Mouse (Mus musculus) cerebellum, adult 18-20 months (tissue): Measurements from ENCODE around the gene Ano8.

Experiments
- DNase-seq, 2 experiments: peaks; one replicate each; pipeline ENCODE4 v3.0.0; 2021

The Ano8 gene

DNA sequence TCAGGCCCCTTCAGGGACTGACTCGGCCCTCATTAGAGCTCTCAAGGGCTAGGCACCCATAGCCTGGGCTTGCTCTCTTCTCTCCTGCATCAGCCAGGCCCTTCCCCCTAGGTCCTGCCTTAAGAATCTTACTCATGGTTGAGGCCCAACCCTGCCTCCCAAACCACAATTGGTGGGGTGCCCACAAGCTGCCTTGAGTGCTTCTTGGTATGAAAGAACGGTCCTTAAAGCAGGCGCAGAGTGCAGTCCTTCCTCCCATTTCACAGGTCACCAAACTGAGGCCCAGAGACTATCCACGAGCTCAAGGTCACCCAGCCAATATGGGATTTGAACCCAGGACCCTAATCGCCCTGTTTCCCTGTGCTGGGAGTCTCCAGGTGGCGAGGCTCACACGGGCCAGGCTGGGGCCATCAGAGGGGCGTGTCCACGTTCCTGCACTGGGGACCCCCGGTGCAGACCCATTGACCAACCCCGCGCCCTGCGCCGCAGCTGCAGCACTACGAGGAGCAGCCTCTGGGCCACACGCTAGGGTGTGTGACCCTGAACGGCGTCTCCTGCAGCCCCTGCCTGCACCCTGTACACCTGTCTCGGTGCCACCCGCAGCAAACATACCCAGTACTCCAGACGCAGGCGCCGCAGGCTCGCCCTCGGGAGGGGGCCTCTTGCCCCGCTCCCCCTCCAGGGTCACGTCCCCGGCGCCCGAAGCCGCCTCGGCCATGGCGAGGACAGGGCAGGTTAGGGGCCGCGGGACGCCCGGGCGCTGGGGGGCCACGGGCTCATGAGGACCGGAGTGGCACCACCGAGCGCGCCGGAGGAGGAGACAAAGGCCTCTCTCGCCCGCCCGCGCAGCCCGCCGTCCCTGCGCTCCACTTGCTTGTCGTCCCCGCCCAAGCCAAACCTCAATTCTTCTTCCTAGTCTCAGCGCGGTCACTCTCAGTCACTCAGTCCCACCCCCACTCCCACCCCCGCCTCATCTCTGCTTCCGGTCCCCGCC is at the start of gene Ano8:
Gene Ano8 (minus strand): TSS at position 822 of the 994 bp plus-strand sequence.
- DNase-seq, result peak; percentile 90 to 92

DNA sequence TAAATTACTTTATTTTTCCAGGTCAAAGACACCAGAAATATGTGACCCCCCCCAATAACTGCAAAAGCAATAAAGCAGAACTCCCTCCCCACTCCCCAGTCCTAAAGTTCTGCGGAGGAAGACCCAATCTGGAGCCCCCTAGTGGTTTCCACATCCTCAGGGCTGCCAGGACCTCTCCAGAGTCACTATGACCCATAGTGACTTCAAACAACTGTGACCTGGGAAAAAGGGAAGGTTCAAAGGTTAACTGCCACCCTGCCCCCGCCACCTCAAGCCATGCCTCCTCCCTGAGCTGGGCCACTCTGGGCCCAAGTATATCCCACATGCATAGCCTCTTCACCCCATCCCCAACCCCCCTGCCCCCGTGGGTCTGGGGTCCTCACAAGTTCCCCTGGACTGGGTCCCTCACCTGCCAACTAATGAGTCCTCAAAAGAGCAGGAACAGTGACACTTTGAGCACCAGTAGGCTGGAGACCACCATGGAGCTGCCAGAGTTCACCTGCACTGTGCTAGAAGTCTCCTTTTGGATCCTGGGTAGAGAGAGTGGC is 48.6 kb upstream of the Ano8 start:
- no peak for DNase-seq

DNA sequence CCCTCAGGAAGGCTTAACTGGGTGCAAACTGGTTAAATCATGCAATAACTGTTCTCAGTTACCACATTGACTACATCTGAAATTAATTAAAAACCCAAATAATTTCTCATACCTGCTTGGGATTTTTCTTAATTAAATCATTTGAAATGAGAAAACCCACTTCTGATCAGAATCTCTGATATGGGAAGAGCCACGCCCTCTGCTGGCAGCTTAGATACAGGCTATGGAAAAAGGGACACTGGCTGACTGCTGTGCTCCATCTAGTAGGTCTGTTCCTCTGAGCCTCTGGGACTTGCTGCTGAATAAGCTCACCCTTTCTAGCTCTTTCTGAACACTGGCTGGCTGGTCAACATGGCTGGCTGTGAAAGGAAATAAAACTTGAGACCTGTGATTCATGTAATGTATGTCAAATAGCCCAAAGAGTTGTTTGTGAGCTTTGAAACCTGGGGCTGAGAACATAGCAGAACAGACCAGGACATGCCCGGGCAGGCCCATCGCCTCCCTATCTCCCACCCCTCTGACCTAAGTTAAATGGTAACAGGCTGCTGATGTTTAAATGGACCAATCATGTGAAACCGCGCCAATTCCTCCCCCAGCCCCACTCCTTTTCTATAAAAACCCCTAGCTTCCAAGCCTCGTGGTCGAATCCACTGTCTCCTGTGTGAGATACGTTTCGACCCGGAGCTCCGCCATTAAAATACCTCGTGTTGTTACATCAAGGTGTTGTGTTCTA is 45.1 kb upstream of the Ano8 start:
- DNase-seq, result peak; percentile 70 to 74

DNA sequence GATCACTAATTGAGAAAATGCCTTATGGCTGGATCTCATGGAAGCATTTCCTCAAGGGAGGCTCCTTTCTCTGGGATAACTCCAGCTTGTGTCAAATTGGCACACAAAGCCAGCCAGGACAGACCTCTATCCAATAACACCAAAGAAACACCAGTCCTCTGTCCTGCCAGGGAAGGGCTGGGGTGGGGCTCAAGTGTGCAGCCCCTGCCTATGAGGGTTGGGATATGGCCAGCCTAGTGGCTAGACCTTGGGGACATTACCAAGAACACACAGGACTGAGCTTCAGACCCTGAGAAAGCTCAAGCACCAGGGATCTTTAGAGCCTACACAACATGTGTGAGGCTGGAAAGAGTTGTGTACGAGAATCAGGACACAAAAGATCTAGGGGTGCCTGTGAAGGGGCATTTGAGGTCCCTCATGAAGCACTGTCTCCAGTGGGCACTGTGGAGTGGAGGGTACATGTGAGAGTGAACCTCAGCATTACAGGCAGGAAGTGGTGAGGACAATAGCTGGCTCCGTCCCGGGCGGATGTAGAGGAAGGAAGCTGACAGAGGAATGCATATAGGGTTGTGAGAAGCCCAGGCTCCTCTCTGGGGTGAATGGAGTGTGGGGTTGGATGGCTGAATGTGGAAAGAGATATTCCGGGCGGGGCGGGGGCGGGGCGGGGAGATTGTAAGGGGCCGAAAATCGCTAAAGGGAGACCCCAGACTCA is 42.8 kb upstream of the Ano8 start:
- DNase-seq, result no peak

DNA sequence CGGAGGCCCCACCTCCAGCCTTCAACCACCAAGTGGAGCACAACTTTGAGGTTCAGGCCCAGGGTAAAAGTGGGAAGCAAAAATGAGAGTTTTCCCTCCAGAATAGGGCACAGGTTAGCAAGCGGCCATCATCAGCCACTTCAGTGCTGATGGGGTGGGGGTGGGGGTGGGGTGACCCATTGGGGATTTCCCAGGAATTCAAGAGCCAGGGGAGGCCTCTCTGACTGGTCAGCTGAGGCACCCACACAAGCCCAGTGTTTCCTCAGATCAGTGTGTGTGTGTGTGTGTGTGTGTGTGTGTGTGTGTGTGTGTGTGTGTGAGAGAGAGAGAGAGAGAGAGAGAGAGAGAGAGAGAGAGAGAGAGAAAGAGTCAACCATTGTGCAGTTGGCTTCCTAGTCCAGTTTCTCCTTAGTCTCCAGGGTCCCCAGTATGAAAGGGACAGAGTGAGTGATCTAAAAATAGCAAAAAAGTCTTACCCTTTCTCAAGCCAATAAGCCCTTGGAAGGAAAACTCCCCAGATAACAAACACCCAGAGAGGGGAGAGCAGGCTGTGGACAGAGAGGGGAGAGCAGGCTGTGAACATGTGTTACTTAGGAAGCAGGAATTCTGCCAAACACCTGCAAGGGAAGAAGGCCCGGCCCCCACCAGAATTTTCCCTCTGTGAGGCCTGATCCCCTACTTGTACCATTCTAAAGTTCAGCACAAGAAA is 41.6 kb upstream of the Ano8 start:
- DNase-seq, result no peak

DNA sequence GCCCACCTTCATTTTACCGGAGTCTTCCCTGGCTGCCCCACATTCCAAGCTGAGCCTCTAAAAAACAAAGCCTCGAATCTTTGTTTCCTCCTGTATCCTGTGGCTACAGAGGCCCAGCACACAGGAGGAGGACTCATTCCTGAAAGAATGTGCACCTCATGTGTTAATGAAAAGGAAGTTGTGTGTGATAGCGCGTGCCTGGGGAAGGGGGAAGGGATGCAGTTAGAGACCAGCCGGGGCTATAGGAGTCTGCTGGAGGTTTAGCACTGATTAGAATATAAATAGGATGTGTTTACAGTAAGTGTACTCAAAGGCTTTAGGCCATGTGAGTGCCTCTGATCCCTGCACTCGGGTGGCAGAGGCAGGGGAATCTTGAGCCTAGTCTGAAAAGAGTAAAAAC is 40.5 kb upstream of the Ano8 start:
- DNase-seq, result no peak

DNA sequence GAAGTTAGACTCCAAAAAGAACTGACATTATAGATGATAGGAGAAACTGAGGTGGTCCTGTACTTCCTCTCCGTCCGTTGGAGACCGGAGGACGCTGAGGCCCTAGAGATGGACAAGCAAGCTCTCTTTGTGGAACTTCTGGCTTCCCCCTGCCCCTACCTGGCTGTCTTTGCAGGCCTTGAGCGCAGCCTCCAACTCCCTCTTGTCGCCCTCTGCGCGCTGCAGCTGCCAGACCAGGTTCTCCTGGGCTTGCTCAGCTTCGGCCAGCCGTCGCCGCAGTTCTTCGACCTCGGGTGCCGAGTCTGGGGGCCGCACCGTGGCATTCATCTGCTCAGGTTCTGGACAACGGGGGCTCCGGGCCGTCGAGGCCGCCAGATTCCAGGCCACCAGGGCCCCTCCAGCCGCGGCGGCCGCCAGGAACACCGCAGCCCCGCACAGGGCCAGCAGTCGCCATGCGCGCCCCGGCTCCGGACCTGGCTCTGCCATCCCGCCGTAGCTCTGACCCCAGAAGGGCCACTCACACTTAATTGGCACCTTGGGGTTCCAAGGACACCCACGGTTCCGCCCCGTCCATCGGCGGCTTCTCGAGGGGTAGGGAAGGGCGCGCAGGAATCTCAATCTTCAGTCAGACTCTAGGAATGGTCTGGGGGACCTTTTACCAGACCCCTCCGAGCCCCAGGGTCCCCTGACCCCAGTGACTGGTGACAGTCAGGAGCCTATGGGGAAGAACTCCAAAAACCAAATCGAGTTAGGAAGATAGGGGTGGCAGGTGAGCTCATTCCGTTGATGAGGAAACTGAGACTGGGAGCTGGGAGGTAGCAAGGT is 39.7 kb upstream of the Ano8 start, which contains the start of gene Ccdc194:
Gene Ccdc194 (minus strand): TSS at position 486 of the 825 bp plus-strand sequence.
- no peak for DNase-seq

DNA sequence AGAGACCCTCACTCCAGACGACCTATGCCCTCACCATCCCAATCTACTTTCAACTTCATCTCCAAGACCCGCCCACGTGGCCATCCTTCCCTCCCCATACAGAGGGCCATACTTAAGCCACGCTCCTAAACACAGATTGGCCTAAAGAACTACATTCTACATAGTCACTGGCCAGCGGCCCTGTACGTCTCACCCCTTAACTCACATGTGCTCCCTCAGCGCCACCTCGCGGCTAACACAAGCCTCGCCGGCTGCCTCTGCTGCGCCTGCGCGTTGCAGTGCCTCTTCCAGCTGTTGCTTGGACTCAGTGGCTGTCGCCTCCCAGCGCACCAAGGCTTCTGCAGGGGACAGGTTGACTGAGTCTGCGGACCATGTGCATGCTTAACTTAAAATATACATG is 35.9 kb upstream of the Ano8 start:
- peak; percentile 92 to 93 for DNase-seq

DNA sequence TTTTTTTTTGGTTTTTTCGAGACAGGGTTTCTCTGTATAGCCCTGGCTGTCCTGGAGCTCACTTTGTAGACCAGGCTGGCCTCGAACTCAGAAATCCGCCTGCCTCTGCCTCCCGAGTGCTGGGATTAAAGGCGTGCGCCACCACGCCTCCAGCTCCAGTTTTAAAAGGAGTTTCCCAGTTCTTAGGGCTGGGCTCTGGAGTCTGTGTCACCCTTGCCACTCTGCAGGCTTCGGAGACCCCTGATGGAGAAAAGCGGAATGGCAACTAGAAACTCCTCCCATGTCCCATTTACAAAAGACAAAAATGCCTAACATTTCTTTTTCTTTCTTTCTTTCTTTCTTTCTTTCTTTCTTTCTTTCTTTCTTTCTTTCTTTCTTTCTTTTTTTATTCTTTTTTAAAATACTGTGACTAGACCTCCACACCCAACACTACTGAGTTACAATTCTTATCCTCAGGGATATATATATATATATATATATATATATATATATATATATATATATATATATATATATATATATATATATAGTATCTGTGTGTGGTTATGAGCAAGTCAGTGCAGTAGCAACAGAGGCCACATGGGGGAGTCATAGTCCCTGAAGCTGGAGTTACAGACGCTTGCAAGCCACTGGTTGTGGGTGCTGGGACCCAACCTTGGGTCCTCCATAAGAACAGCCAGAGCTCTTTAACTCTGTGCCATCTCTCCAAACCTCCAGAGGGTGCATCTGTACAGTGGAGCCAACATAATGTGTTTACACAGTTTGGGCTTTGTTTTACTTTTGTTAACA is 33.5 kb upstream of the Ano8 start:
- DNase-seq, result peak; percentile 56

DNA sequence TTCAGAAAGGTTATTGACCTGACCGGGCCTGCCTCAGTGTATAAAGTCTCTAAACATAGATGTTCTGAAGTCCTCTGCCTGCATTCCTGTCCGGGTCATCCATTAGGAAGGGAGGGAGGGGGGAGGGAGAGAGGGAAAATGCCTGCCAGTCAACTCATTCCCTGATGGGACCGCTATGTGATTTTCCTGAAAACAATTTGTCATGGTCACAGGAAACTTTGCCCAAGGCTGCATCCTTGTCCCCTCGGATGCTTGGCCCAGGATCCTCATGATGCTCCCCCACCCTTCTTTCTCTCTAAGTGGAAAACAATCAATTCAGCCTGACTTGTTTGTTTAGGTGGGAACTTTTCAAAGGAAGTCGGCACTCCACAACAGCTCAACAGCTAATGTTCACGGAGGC is 31.0 kb upstream of the Ano8 start:
- no peak for DNase-seq

DNA sequence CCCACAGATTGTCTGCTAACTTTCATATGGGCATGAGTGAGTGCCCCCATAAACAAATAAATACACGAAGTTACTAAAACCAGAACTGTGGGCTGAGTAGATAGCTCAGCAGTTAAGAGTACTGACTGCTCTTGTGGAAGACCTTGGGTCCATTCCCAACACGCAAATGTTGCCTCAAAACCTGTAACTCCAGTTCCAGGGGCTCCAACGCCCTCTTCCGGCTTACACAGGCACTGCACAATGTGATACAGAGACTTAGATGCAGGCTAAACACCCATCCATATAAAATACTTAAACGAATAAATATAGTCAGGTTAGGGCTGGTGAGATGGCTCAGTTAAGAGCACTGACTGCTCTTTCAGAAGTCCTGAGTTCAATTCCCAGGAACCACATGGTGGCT is 29.3 kb upstream of the Ano8 start:
- DNase-seq, result no peak

DNA sequence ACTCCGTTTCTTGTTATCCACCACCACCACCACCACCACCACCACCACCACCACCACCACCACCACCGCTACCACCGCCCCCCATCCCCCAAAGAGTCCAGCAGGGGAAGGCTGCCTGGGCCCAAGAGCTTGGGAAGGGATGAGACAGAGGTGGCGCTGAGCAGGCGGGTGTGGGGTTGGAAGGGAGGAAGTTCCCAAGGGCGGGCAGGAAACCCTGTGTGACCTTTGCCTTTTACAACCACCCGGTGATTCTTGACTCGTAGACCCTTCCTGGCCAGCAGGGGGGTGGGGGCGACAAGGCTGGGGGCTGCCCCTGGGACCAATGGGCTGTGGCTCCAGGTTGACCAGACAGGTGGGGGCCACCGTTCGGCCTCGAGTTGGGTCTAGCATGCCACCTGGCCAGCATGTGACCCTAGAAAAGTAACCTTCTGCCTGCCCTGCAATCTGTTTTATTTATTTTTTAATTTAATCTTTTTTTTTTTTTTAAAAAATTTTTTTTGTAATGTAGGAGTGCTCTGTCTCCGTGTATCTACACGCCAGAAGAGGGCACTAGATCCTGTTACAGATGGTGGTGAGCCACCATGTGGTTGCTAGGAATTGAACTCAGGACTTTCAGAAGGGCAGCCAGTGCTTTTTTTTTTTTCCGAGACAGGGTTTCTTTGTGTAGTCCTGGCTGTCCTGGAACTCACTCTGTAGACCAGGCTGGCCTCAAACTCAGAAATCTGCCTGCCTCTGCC is 27.4 kb upstream of the Ano8 start:
- DNase-seq, result no peak

DNA sequence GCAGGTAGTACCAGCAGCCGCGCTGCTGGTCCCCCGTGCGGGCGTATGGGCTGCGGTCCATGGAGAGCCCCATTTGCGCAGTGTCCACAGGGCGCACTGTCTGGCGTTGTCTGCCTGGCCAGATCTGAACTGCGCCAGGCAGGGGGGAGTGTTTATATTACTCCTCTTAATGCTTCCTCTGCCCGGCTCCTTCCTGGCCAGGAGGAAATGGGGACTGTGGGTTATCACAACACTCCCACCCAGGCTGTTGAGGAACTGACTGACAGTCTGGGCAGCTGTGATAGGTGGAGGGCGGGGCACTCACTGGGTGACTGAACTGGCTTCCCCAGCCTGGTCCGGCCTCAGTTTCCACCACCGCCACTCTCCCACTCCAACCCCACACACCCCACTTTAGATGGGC is 25.9 kb upstream of the Ano8 start, which contains the start of gene Plvap:
Gene Plvap (minus strand): TSS at position 109 of the 400 bp plus-strand sequence.
- DNase-seq, result no peak

DNA sequence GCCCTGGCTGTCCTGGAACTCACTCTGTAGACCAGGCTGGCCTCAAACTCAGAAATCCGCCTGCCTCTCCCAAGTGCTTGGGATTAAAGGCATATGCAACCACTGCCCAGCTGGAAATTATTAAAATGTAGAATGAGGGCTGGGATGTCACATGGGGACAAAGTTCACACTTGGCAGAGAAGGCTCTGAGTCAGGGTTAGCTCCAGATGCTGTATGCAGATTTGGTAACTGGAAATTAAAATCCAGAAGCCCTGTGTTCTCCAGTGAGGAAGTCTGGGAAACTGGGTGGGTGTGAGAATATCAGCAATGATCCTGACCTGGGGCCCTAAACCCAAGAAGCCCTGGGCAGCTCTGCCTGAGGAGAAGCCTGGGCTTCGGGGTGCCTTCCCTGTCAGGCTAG is 23.6 kb upstream of the Ano8 start:
- DNase-seq, result no peak

DNA sequence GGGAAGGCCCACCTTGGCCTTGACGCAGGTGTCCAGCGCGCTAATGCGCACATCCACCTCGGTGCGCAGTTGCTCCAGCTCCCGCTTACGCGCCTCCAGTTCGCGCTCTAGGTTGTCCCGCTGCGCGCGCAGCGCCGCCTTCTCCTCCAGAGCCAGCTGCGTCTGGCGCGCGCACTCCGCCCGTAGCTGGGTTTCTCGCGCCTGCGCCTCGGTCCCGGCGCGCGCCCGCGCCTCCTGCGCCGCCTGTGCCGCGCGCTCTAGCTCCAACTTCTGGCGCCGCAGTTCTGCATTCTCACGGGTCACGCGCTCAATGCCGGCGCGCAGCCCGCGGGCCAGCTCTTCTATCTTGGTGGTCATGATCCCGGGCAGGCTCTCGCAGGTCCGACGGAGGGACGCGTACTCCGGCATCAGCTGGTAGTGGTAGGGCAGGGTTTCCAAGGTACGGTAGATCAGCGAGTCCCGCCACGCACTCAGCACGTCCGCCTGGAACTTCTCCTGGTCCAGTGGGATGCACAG is 21.9 kb upstream of the Ano8 start:
- DNase-seq, result peak; percentile 83 to 91

DNA sequence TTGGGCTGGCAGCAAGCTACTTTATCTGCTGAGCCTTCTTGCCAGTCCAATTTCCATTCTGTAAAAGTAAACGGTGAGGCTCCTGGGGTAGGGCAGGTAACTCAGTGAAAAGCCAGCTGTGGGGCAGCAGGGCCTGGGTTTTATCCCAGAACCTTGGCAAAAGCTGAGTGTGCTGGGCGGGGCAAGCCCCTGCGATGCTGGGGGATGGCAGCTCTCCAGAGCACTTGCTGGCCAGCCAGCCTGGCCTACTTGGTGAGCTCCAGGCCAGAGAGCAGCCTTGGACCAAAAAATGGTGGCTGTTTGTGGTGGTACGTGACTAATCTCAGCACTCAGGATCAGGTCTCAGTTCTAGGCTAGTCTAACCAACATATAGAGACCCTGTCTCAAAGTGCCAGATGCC is 20.2 kb upstream of the Ano8 start:
- DNase-seq, result peak; percentile 75 to 76

DNA sequence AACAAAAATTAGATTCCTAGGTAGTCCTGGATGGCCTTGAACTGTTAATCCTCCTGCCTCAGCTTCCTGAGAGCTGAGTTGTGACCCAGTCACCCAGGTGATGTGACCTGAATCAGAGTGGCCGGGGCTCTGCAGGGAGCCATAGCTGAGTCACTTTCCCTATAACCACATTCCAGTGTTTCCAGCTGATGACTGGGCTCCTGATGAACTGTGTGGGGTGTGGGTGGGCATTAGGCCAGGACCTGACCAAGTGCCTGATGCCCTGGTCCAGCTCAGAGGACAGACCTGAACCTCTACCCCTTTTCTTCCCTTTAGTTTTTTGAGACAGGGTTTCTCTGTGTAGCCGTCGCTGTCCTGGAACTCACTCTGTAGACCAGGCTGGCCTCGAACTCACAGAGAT is 19.6 kb upstream of the Ano8 start:
- DNase-seq, result no peak

DNA sequence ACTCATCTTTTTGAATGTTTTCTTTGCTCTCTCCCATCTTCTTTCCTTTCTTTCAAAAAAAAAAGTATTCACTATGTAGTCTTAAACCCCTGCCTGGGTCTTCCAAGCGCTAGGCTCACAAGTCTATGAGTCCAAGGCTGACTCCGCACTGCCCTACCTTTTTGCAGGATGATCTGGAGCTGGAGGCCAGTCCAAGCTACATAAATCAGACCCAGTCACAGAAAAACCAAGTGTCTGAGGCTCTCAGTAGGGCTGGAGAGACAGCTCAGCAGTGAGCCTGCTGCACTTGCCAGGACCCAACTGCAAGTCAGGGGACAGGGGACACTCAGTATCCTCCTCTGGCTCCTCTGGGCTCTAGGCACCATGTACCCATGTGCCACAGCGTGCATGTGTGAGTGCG is 18.6 kb upstream of the Ano8 start:
- DNase-seq, result no peak
